Mouse (Mus musculus) erythroblast, embryonic 14.5 days (primary cell): ENCODE measurements around the gene Entpd8.

Experiments
- GATA1 ChIP-seq: IDR thresholded peaks from 2 replicates; pipeline ENCODE4 v1.6.1; 2012; ENCODE audit warnings: low read length, inconsistent platforms, mixed read lengths
- TAL1 ChIP-seq: IDR thresholded peaks from 3 replicates; pipeline ENCODE4 v1.6.1; 2012; ENCODE audit warnings: low read length, inconsistent platforms, mixed read lengths

DNA sequence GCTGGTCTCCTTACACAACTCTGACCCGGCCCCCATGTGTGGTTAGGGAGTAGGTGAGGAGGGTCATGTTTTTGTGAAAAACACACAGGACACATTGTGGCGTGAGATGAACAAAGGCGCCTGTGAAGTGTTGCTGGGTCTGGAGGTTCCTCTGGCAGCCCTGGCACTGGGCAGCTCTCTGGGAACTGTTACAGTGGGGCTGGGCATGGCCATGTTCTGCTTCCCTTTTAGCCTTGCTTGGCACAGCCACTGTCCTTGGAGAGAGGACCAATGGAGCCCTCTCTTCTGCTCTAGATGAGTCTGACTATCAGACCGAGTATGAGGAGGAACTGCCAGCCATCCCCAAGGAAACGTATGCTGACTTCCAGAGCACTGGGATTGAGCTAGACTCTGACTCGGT, 27.0 kb upstream of the Entpd8 start:
- TF ChIP-seq TAL1, result no peak
- TF ChIP-seq GATA1, result no peak
